Mouse (Mus musculus): ENCODE results near the gene Plcxd2. TPM values are rescaled to one million over a fixed set of nuclear protein-coding genes. Genes with fewer than 3 reads are reported as not detected.

Gene Plcxd2
- polyA plus RNA-seq, 1 experiment from 2014 or later: 10.3 TPM

DNA sequence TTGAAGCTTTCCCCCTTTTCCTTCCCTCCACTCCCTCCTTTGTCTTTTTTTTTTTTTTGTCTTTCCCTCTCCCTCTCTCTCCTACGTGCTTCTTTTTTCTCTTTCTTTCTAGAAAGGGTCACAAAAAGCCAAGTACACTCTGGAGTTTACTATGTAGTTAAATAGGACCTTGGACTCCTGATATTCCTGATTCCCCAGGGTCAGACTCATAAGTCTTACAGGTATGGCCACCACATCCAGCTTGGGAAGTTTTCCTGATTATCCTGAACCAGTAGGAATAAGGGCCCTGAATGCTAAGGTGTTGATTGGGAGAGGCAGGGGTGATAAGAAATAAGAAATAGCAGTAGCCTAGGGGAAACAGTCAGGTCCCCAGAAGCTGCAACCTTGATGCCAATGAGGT, 9.3 kb upstream of the Plcxd2 start:
- Histone ChIP-seq H3K4me2 (ENCODE audit: low read length) (no peak overlapping the region), H3K4me1 (ENCODE audit: control insufficient read depth, insufficient read depth, low read length) (no peaks in the 10 kb centered on the region), H3K36me3 (ENCODE audit: control insufficient read depth, insufficient read depth, low read length) (no peaks in the 10 kb centered on the region), H3K4me3 (ENCODE audit: low read depth, low read length) (no peak overlapping the region), H3K9me3 (replicated peaks; ENCODE audit: control insufficient read depth, low read length) (no peaks in the 10 kb centered on the region), H3K27me3 (replicated peaks; ENCODE audit: control insufficient read depth, insufficient read depth, low read length) (no peaks in the 10 kb centered on the region), H3K27ac (ENCODE audit: low read depth, low read length) (no peak overlapping the region), H3K9ac (ENCODE audit: low read length) (no peak overlapping the region)
- DNase-seq (ENCODE audit: low spot score): no peak
- 64% methylated on average over 1 of the region's 1 CpGs for WGBS
- ATAC-seq: no peak

DNA sequence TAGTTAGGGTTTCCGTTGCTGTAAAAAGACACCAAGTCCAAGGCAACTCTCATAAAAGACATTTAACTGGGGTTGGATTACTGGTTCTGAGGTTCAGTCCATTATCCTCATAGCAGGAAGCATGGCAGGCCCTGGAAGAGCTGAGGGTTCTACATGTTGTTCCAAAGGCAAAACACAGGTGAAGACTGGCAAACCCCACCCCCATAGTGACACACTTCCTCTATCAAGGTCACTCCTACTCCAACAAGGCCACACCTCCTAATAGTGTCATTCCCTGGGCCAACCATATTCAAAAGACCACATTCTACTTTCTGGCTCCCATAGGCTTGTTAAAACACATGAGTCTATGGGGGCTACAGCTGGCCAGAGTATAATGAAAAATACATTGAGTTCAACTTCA, 1.7 kb upstream of the Plcxd2 start:
- no peaks in the 10 kb centered on the region for H3K36me3 ChIP-seq (ENCODE audit: control insufficient read depth, insufficient read depth, low read length)
- no peak overlapping the region for H3K4me3 ChIP-seq (ENCODE audit: low read depth, low read length)
- H3K9me3 ChIP-seq (replicated peaks; ENCODE audit: control insufficient read depth, low read length): no peaks in the 10 kb centered on the region
- H3K4me1 ChIP-seq (ENCODE audit: control insufficient read depth, insufficient read depth, low read length): peaks cover 15% of the 10 kb centered on the region
- 94% methylated on average over 1 of the region's 1 CpGs for WGBS
- DNase-seq (ENCODE audit: low spot score) (no peak), ATAC-seq (no peak)
- H3K9ac ChIP-seq (ENCODE audit: low read length): no peak overlapping the region
- H3K4me2 ChIP-seq (ENCODE audit: low read length): no peak overlapping the region
- H3K27me3 ChIP-seq (replicated peaks; ENCODE audit: control insufficient read depth, insufficient read depth, low read length): no peaks in the 10 kb centered on the region
- H3K27ac ChIP-seq (ENCODE audit: low read depth, low read length): no peak overlapping the region

- DNase-seq (ENCODE audit: low spot score): peak; percentile 30
These were observed 845 bp upstream of the Plcxd2 start for GRCm38 (mm10) chr16:46010906-46011220.

GRCm38 (mm10) chr16:46009717-46010116, 301 bp downstream of the Plcxd2 start:
- peak overlapping the region; percentile 58; the same call in 1 of the 2 replicates for H3K27ac ChIP-seq (ENCODE audit: low read depth, low read length)
- peak; percentile 36 for DNase-seq (ENCODE audit: low spot score)

More at GRCm38 (mm10) chr16:46010906-46011220, 845 bp upstream of the Plcxd2 start:
- Histone ChIP-seq H3K27ac (ENCODE audit: low read depth, low read length) (peak overlapping the region; percentile 55), H3K4me3 (ENCODE audit: low read depth, low read length) (peak overlapping the region; percentile 65), H3K36me3 (ENCODE audit: control insufficient read depth, insufficient read depth, low read length) (no peaks in the 10 kb centered on the region), H3K4me2 (ENCODE audit: low read length) (peak overlapping the region; percentile 88), H3K27me3 (replicated peaks; ENCODE audit: control insufficient read depth, insufficient read depth, low read length) (no peaks in the 10 kb centered on the region), H3K4me1 (ENCODE audit: control insufficient read depth, insufficient read depth, low read length) (peaks cover 15% of the 10 kb centered on the region), H3K9me3 (replicated peaks; ENCODE audit: control insufficient read depth, low read length) (no peaks in the 10 kb centered on the region), H3K9ac (ENCODE audit: low read length) (peak overlapping the region; percentile 73)
- WGBS: 8% methylated on average over 5 of the region's 5 CpGs
- ATAC-seq: peak; percentile 1; the same call in 1 of the 2 replicates

DNA sequence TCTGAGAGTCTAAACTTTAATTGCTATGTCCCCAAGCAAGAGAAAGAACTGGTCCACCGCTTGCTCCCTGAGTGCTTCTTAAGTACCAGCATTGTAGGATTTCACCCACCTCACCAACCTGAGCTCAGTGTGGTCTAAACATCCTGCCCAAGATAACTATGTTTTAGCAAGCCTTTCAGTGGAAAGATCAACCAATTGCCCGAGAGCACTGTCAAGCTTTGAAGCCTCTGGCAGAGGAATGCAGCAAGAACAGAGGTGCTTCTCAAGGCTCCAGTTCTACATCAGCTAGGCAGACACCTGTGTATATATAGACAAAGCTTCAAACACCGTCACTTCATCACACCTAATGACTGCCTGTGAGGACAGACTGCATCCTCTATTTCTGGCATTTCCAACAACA, 1.3 kb downstream of the Plcxd2 start:
- peaks cover 15% of the 10 kb centered on the region for H3K4me1 ChIP-seq (ENCODE audit: control insufficient read depth, insufficient read depth, low read length)
- no peaks in the 10 kb centered on the region for H3K36me3 ChIP-seq (ENCODE audit: control insufficient read depth, insufficient read depth, low read length)
- H3K9me3 ChIP-seq (replicated peaks; ENCODE audit: control insufficient read depth, low read length): no peaks in the 10 kb centered on the region
- peak overlapping the region; percentile 65 for H3K4me3 ChIP-seq (ENCODE audit: low read depth, low read length)
- H3K9ac ChIP-seq (ENCODE audit: low read length): peak overlapping the region; percentile 73
- no peak for DNase-seq (ENCODE audit: low spot score)
- H3K4me2 ChIP-seq (ENCODE audit: low read length): peak overlapping the region; percentile 88
- 67% methylated on average over 3 of the region's 3 CpGs for WGBS
- no peak for ATAC-seq
- no peaks in the 10 kb centered on the region for H3K27me3 ChIP-seq (replicated peaks; ENCODE audit: control insufficient read depth, insufficient read depth, low read length)
- 0 out of 2 replicates have a peak overlapping the region, but pooled peaks have one; percentile 2 for H3K27ac ChIP-seq (ENCODE audit: low read depth, low read length)

More at GRCm38 (mm10) chr16:46009717-46010116, 301 bp downstream of the Plcxd2 start:
- no peaks in the 10 kb centered on the region for H3K27me3 ChIP-seq (replicated peaks; ENCODE audit: control insufficient read depth, insufficient read depth, low read length)
- peak; percentile 19 for ATAC-seq
- no peaks in the 10 kb centered on the region for H3K36me3 ChIP-seq (ENCODE audit: control insufficient read depth, insufficient read depth, low read length)
- peaks cover 15% of the 10 kb centered on the region for H3K4me1 ChIP-seq (ENCODE audit: control insufficient read depth, insufficient read depth, low read length)
- no peaks in the 10 kb centered on the region for H3K9me3 ChIP-seq (replicated peaks; ENCODE audit: control insufficient read depth, low read length)
- H3K4me3 ChIP-seq (ENCODE audit: low read depth, low read length): peak overlapping the region; percentile 65
- peak overlapping the region; percentile 88 for H3K4me2 ChIP-seq (ENCODE audit: low read length)
- peak overlapping the region; percentile 73 for H3K9ac ChIP-seq (ENCODE audit: low read length)
- WGBS: under 1% methylated on average over 13 of the region's 13 CpGs

- H3K36me3 ChIP-seq (ENCODE audit: control insufficient read depth, insufficient read depth, low read length): no peaks in the 10 kb centered on the region
- no peak for ATAC-seq
- peaks cover 15% of the 10 kb centered on the region for H3K4me1 ChIP-seq (ENCODE audit: control insufficient read depth, insufficient read depth, low read length)
- H3K9ac ChIP-seq (ENCODE audit: low read length): no peak overlapping the region
- no peak overlapping the region for H3K27ac ChIP-seq (ENCODE audit: low read depth, low read length)
- peak; percentile 70 for DNase-seq (ENCODE audit: low spot score)
- H3K4me2 ChIP-seq (ENCODE audit: low read length): peak overlapping the region; percentile 88
- WGBS: 54% methylated on average over 5 of the region's 5 CpGs
- no peaks in the 10 kb centered on the region for H3K9me3 ChIP-seq (replicated peaks; ENCODE audit: control insufficient read depth, low read length)
- peak overlapping the region; percentile 65 for H3K4me3 ChIP-seq (ENCODE audit: low read depth, low read length)
- no peaks in the 10 kb centered on the region for H3K27me3 ChIP-seq (replicated peaks; ENCODE audit: control insufficient read depth, insufficient read depth, low read length)
These were observed 1.9 kb downstream of the Plcxd2 start for GRCm38 (mm10) chr16:46008036-46008605.

DNA sequence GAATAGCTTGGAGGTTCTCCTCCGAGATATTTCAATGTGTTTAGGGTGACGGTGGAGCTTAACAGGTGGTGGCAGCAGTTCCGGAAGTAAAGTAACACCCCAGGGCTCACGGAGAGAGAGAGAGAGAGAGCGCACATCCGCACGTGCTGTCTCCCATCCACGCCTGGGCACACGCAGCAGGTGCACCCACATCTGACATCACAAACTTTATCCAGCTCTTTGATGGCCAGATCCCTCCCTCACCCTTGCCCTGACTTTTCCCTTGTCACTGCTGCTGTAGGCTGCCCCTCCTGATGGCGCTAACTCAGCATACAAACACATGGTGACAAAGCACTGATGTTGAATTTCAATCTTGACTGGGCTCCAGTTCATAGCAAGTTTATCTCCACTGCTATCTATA, 3.8 kb downstream of the Plcxd2 start:
- H3K27ac ChIP-seq (ENCODE audit: low read depth, low read length): no peak overlapping the region
- no peaks in the 10 kb centered on the region for H3K9me3 ChIP-seq (replicated peaks; ENCODE audit: control insufficient read depth, low read length)
- no peak overlapping the region for H3K4me3 ChIP-seq (ENCODE audit: low read depth, low read length)
- no peaks in the 10 kb centered on the region for H3K36me3 ChIP-seq (ENCODE audit: control insufficient read depth, insufficient read depth, low read length)
- ATAC-seq (no peak), DNase-seq (ENCODE audit: low spot score) (no peak)
- H3K27me3 ChIP-seq (replicated peaks; ENCODE audit: control insufficient read depth, insufficient read depth, low read length): no peaks in the 10 kb centered on the region
- H3K9ac ChIP-seq (ENCODE audit: low read length): no peak overlapping the region
- WGBS: 81% methylated on average over 10 of the region's 10 CpGs
- 0 out of 2 replicates have a peak overlapping the region, but pooled peaks have one; percentile 3 for H3K4me2 ChIP-seq (ENCODE audit: low read length)
- peaks cover 15% of the 10 kb centered on the region for H3K4me1 ChIP-seq (ENCODE audit: control insufficient read depth, insufficient read depth, low read length)

DNA sequence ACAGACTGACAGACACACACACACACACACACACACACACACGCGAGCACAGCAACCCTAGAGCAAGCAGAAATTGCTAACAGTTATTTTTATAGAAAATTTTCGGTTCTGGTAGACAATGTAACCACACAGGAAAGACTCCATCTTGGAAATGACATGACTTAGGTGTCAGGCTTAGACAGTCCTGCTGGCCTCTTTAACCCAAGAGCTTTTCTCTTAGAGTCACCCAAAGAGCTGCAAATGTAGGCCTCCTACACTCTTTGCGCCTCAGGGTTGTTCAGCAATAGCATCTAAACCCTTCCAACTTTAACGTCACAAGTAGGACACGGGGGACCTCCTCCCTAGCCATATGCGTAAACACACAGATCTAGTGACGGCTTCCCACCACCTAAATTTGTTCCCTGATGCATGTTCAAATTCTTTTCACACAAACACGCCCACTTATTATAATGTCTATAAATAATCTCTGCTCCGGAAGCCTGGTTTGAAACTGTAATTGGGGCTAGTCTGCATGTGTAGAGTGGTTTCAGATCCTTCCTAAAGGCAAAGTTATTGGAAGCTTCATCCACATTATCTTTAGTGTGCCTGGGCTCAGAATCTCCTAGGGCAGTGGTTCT, 8.4 kb downstream of the Plcxd2 start:
- Histone ChIP-seq H3K36me3 (ENCODE audit: control insufficient read depth, insufficient read depth, low read length) (no peaks in the 10 kb centered on the region), H3K9me3 (replicated peaks; ENCODE audit: control insufficient read depth, low read length) (no peaks in the 10 kb centered on the region), H3K27me3 (replicated peaks; ENCODE audit: control insufficient read depth, insufficient read depth, low read length) (no peaks in the 10 kb centered on the region), H3K9ac (ENCODE audit: low read length) (no peak overlapping the region), H3K27ac (ENCODE audit: low read depth, low read length) (no peak overlapping the region), H3K4me2 (ENCODE audit: low read length) (no peak overlapping the region), H3K4me1 (ENCODE audit: control insufficient read depth, insufficient read depth, low read length) (peaks cover 15% of the 10 kb centered on the region), H3K4me3 (ENCODE audit: low read depth, low read length) (no peak overlapping the region)
- ATAC-seq (no peak), DNase-seq (ENCODE audit: low spot score) (no peak)
- 76% methylated on average over 10 of the region's 10 CpGs for WGBS

DNA sequence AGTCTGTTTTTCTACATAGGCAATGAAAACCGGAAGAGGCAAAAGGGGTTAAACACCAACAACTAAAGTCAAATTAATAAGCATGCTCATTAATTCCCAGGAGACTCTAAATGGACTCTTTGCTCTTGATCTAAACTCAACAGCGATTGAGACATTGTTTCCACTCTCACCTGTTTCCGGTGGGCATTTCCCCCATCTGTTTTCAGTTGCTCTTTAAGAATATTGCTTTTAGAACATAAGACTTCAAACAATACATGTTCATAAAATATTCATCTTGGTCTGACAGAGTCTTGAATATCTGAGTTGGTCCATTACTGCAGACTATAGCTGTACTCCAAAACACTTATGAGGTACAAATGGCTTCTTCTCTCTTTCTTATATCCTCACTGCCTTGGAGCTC, 9.0 kb downstream of the Plcxd2 start:
- ATAC-seq: no peak
- DNase-seq (ENCODE audit: low spot score): no peak
- Histone ChIP-seq H3K27me3 (replicated peaks; ENCODE audit: control insufficient read depth, insufficient read depth, low read length) (no peaks in the 10 kb centered on the region), H3K4me1 (ENCODE audit: control insufficient read depth, insufficient read depth, low read length) (peaks cover 15% of the 10 kb centered on the region), H3K36me3 (ENCODE audit: control insufficient read depth, insufficient read depth, low read length) (no peaks in the 10 kb centered on the region), H3K4me3 (ENCODE audit: low read depth, low read length) (no peak overlapping the region), H3K27ac (ENCODE audit: low read depth, low read length) (no peak overlapping the region), H3K9ac (ENCODE audit: low read length) (no peak overlapping the region), H3K4me2 (ENCODE audit: low read length) (no peak overlapping the region), H3K9me3 (replicated peaks; ENCODE audit: control insufficient read depth, low read length) (no peaks in the 10 kb centered on the region)
- WGBS: 81% methylated on average over 3 of the region's 3 CpGs
